Mouse (Mus musculus) ovary, adult 18-20 months (tissue): ENCODE results near the gene Pkp1.

Experiments
- DNase-seq: peaks from one replicate; pipeline ENCODE4 v3.0.0; 2022; ENCODE audit warnings: low spot score, mixed read lengths

Pkp1 gene

DNA sequence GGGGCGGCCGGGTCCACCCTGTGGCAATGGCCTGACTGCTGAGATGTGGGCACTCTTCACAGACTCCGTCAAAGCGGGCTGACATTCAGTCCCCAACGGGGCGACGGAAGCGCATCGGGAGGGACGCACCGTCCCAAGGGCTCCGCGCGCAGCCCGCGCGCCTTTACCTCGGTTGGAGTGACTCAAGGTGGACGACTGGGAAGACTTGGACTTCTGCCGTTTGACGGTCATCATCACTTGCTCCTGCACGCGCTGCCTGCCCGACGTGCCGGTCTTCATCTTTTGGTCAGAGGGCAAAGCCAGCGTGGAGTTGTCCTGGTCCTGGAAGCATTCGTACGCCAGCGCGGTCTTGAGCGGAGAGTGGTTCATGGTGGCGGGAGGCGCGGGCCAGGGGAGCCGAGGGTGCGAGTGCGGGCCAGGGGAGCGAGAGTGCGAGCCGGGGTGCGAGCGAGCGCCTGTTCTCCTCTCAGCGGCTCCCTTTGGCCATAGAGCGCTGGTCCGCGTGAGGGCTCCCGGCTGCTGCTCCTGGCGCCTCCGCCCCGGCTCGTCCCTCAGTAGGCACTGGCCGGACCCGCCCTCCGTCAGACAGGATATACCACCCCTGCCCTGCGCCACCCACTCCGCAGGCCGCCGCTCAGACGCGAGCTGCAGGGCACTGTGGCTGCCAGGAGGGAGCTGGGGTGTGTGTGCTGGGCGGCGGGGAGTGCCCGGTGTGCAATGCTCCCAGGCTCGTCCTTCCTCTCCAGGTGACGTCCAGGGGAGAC, at the start of gene Pkp1:
Pkp1 (minus strand) TSS at position 564 of the 764 bp plus-strand sequence.
- DNase-seq, result peak; percentile 10

DNA sequence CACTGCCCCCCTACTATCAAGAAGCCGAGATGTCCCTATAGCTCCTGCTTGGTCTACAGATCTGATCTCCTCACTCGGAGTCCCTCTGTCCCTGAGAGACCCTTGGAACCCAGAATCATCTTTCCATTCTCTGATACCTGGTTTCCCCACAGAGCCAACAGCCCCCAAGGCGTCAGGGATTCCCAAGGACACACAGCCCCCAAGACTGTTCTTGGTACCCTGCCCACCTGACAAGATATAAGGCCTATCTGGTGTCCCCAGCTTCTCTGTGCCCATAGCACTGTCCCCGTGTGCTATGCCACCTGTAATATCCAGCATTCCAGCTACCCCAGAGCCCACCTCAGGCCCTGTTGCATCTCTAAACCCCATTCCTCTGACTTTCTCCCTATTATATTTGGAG, 48.7 kb upstream of the Pkp1 start:
- no peak for DNase-seq

DNA sequence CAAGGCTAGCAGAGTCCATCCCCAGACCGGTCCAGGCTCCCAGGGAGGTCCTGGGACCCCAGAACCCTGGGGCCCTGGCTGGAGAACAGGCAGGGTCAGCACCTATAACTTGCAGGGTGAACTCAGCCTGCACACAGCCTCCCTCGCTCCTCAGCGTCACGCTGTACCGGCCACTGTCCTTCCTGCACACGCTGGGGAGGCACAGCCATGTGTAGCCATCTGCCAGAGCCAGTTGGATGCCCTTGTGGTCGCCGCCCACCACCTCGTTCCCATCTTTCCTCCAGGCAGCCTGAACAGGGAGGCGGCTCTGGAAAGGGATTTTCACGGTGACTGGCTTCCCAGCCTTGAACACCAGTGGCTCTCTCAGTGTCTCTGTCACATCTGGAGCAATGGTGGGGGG, 45.6 kb upstream of the Pkp1 start:
- no peak for DNase-seq

DNA sequence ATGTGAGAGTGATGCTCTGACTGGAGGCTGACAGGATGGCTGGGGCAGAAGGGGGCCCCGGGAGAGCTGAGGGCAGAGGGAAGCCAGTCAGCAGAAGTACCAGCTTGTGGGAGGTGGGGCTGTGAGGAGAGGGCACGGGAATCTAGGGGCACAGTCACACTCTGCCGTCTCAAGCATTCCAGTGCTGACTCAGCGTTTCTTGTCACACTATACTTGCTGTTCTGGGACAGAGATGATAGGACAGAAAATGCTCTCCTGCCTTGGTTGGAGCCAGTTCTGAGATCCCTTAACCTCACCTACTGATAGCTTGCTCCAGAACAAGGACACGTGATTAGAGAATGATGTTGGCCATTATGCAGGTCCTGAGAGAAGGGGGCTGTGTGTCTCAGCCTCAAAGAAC, 44.2 kb upstream of the Pkp1 start:
- no peak for DNase-seq

DNA sequence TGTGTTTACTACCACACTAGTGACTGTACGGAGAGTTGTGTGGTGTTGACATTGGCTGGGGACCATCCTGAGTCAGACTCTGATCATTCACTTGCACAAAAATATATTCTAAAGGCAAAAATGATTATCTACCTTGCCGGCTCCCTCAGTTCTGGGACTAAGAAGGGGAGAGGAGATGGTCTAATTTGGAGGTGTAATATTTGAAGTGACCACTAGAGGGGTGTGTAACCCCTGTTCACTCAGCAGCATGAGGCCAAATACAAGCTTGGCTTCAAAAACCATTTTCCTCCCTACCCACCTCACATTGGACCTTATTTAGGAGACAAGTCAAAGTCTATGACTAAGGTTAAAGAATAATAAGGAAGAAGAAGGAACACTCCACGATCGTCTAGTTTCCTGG, 39.5 kb upstream of the Pkp1 start:
- no peak for DNase-seq

DNA sequence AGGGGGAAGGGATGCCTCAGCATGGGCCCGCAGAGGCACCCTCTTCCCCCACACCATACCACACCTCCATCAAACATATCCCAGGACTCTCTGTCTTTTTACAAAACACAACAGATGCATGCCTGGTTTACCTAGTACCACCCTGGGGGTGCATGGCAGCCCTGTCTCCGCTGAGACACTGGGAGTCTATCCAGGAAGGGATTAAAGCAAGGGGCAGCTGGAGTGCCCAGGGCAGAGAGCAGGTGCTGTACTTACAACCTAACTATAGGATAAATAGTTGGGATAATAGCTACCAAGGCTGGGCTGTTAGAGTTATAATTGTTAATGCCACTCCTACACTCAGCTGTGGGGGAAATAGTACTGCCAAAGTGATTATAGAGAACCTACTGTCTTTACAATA, 29.9 kb upstream of the Pkp1 start:
- no peak for DNase-seq

DNA sequence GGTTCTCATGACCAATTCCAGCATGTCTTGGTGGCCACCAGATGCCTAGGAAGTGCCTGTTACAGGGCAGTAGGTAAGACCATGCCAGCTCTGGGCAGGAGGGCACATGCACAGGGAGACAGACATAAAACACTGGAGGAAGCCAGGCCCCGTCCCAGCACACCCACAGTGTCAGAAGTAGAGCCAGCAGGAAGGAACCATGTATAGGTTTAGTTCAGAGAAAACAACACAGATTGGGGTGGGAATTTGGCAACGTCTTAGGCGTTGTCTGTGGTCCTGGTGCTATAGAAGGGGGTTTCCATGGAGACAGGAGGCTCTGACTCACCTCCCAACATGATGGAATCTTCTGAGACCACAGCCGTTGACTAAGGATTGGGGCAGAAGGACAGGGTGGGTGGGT, 27.2 kb upstream of the Pkp1 start:
- no peak for DNase-seq

DNA sequence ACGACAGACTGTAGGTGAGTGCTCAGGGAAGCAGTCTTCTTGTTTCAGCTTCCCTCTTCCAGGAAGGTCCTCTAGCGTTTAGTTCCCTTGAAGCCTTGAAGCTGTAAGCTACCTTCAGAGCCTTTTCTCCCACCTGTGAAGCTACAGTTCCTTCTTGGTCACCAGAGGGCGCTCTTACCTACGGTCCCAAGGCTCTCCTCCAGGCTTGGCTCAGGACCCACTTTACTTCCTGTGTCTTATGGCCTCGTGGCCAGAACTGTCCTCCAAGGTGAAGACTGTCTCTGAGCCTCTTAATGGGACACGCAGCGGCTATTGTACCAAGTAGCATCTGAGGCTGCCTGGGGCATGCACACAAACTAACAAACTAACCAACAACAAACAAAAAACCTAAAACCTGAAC, 26.7 kb upstream of the Pkp1 start:
- DNase-seq, result peak; percentile 21

DNA sequence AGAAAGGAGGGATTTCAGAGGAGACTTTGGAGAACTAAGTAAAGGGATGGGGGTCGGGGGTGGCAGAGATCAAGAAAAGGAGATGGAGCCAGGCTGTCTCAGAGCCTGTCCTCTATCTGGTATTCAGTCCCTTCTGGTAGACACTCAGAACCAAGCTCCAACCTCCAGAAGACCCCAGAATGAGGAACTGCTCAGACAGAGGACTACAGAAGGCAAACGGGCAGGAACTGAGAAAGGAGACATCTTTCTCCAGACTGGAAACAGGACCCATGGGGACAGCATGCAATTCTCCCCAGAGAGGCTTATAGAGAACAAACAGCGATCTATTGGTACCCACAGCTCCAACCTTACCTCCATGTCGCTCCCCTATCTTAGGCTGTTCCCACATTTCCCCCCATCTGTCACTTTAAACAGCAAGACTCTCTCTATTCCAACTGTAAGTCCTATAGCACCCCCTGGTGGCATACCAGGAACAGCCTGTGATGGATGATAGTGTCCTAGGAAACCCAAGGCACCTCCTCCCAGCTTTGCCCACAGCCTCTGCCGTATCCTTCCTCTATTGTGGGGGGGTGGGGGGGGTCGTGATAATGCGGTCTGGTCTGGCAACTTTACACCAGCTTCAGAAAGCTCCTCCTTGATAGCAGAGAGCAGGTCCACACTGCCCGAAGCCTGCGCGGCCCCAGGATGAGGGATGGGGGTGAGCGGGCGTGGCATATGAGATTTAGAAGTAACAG, 25.7 kb upstream of the Pkp1 start:
- peak; percentile 27 for DNase-seq

DNA sequence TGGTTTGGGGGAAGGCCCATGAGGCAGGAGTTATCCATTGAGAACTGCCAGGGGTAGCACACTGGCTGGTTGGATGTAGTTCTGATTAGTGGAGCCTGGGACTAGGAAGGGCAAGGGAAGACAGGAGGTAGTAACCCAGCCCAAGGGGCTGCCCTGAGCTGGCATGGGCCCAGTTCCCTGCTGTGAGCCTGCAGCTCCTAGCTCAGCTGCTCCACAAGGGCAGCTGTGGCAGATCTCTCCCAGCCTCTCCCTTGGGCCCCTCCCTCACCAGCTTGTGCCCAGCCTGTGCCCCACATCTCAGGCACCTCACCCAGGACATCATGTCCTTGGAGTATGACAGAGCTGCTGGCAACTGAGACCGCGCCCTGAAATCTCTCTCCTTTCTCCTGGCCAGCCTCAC, 24.7 kb upstream of the Pkp1 start:
- DNase-seq, result no peak

DNA sequence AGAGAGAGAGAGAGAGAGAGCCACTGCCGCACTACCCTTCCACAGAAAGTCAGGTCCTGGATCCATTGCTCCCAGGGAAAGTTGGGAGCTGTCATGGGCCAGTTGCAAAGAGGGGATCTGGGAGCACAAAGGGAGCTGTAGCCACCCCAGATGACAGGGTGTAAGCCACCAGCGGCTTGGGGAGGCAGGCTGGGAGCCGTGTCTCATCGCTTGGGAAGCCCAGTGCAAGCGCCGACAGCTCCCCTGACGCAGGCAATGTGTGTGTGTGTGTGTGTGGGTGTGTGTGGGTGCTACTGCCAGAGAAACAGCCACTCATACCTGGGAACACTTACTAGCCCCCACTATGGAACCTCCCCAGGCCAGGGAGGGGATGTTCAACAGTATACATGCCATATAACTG, 23.1 kb upstream of the Pkp1 start:
- no peak for DNase-seq

DNA sequence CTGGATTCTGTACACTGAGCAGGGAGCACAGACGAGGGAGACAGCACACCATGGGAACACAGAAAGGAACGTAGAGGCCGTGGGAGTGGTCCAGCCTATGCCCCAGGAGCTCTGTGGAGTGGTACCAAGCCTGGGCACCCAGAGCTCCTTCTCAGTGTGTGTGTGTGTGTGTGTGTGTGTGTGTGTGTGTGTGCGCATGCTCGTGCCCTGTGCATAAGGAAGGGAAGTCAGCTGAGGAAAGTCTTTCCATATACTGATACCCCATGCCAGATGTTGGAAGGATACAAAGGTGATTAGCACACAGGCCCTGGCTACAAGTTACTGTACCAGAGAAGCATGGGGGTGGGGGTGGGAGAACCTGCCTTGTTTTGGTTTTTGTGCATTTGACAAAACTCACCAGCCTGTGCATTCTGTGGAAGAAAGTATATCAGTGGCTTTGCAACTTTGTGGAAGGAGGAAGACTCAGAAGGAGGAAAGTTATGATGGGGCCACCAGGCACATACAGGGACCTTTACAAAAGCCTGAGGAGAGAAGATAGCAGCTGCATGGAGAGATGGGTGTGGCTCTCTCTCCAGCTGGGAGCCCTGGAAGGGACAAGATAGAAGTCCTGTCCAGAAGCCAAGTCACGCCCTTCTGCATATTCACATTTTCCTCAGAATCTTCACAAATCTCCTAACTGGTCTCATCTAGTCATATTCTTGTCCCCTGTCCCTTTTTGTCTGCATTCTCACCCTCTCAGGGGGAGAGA, 22.4 kb upstream of the Pkp1 start:
- DNase-seq, result no peak

DNA sequence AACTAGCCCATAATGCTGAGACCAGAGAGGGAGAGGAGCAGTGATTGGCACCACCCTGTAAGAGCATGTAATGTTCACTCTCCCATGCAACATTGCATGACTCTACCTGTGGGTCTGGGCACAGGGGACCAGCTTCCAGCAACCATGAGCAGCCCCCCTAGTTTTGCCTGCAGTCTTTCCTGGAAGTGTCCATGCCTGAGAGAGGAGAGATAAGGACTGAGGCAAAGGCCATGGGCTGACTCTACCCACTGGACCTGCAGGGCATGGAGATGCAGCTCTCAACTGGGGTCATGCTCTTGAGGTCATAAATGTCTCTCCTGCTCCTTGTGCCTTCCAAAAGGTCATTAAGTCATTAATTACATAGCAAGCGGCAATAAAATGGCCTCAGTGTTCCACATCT, 17.1 kb upstream of the Pkp1 start:
- DNase-seq, result no peak

DNA sequence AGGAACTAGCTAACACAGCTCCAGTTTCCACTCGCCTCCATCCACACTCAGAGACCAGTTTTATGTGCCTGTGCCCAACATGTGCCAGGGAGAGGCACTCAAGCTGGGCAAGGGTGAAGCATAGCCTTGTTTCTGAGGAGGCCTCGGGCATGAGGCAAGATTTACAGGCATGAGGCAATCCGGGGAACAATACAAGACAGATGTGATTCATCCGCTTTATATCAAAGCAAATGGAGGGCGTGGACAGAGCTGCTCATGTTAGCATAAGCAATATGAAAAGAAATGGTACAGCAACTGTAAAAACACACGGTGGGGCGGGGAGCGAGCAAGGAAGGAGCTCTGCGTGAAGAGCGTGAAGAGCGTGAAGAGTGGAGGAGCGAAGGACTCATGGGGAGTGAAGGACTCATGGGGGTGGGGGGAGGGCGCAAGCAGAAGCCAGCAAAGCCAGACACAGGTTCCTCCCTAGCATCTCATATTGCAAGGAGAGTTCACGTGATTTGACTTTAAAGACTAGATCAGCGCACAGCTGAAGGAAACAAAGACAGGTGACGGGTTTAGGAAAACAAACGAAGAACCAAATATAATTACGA, 14.8 kb upstream of the Pkp1 start:
- DNase-seq, result no peak

DNA sequence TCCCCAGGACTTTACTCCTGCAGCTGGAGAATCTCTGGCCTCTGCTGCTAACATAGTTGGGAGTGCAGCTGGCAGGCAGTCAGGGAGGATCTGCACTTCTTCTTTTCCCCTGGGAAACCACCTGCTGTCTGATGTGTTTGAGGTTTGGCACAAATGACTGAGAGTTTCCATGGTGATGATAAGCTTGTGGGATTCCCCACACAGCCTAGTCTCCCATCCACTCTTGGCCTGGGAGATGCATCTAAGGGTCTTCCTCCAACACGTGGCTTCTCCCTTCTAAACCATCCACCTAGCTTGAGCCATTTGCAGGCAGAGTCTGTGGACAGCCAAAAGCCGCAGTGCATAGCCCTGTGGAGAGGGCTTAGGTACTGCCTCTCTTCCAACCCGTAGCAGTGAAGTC, 10.9 kb upstream of the Pkp1 start:
- DNase-seq, result no peak

DNA sequence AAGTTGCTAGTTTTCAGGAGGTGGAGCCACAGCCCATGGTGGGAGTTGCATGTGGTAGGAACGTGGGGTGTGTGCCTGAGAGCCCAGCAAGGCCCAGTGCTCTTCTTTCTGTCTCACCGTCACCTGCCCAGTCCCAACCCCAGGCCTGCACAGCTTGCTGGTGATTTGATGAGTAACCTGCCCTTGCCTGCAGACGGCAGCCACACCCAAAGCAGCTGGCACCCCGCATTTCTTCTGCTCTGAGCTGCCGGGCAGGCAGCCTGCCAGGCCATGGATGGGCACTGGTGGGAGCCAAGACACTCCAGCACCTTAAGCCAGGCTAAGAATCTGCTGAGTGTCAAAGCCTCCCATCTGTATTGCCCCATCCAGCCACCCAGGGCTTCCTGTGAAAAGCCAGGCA, 6.8 kb upstream of the Pkp1 start:
- DNase-seq, result no peak

DNA sequence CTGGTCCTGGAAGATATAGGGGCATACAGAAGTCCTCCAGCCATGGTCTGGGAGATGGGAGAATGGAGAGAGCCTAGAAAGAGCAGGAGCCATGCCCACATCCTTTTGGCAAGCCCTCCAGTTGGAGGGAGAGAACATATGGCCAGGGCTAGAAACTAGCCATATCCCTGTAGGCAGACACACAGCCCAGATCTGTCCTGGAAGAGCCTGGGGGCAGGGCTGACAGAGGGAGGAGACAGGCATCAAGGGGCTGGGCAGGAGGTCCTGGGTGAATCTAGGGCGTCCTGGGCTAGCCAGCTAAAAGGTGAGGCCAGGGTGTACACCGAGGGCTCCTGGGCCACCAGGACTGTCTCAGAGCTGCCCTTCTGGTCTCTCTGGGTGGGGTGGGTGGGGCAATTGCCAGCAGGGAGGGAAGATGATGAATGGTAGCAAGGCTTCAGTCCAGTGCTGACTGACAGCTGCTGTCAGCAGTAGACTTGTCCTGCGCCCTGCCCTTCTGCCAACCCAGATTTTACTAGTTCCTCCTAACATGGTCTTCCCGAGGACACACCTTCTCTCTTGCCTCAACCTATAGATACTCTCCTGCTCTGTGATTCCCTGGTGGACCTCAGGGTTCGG, 5.5 kb upstream of the Pkp1 start:
- no peak for DNase-seq

DNA sequence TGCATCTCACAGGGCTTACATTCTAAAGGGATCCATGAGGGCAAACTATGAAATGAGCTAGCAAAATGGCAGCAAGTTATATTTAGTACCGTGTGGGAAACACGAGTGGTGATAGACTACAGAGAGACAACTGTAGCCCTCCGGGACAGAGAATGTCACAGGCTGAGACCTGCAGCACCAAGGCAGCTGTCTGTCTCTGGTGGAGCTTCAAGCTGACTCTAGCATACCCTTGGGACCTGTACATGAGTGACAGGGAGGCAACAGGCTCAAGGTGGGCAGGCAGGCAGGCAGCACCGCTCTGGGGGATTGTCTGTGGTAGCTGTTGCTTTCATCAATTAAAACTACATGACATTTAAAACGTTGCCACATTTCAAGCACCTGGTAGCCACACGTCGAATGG, 4.2 kb upstream of the Pkp1 start:
- DNase-seq, result no peak

DNA sequence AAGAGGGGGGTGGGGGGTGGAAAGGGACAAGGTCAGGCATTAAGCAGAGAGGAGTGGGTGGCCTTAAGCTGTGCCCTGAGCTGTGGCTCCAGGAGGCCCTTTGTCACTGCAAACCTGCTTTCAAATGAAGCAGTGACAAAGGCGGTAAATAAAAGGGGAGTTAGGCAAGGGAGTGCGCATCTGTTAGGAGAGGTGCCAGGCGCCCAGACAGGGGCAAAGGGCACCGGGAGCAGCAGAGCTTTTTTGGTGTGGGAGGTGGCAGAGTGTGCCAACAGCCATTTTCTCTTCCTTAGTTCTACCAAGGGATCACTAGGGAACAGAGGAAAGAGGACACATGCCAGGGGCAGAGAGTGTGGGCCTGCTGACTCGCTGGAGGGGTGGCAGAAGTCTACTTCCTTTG, 1.8 kb downstream of the Pkp1 start:
- no peak for DNase-seq

DNA sequence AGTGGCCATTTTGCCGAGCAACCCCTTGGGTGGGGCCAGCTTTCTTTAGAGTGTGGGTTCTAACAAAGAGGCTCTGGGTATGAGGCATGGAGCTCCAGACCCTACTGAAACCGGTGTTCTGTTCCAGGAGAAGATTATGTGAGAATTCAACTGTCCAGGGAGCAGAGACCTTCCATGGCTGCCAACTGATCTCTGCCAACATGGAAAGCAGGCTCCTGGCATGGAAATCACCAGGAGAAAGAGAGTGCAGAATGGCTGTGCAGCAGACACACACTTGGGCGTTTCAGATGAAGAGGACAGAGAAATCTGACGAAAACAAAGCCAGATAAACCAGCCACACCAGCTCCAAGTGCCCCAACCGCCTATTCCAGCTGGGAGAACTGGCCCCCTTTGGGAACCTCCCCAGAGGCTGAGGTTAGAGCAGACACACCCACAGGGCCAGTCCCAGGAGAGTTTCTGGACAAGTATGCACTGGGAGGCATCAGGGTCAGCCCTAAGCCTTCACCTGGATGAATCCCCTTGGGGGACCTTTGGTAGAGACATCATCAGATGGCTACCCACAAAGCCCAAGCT, 2.4 kb downstream of the Pkp1 start:
- no peak for DNase-seq

DNA sequence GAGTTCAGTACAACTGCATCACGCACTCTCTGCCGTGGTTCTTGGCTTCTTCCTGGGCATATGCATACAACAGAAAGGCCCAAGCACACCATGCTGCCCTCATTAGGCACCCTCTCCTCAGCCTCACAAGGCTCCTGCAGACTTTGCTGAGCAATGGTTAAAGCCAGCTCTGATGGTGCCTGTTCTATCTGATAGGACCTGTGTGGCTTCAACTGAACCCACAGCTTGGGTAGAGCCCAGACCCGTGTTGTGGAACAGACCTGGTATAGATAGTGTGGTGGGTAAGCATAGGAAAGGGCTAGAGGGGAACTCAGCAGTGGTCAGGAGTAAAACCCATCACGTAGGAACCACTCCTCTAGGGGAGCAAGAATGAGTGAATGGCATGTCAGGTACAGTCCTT, 5.3 kb downstream of the Pkp1 start:
- no peak for DNase-seq

DNA sequence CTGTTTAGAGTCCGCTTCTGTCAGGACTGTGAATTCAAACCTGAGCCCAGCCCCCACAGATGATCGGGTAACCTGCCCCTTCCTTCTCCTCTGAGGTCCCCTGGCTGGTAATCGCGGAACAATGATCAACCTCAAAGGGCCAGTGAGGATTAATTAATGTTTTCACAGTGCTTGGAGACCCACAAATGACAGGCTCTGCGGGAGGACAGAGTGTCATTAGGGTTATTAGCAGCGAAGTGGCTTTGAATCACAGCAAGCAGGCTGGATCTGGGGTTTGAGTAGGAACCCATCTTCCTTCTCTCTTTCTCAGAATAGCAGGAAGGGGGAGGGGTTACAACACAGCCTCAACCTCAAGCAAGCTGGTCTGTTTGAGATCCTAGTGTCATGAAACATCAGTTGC, 9.6 kb downstream of the Pkp1 start:
- DNase-seq, result no peak
